Mouse (Mus musculus) liver, embryonic 11.5 days (tissue): ENCODE measurements around the gene Cdh4. TPM values are rescaled to one million over a fixed set of nuclear protein-coding genes. Genes with fewer than 3 reads are reported as not detected.

Source experiments
- ATAC-seq: fragments of 200-750 bp; cut with Nextera tagmentation; replicated peaks from 2 replicates; pipeline ENCODE4 v1.8.0; 2017; ENCODE audit warnings: moderate number of reproducible peaks, mild to moderate bottlenecking, moderate TSS enrichment, moderate library complexity; ENCODE audit not compliant: low FRiP score
- DNase-seq: peaks from one replicate; pipeline ENCODE4 v3.0.0-alpha.2; 2017; ENCODE audit warnings: low spot score
- H3K27ac ChIP-seq: fragments of 300-500 bp; sonication (generic); 2 replicates; pipeline ENCODE4 v1.5.1; 2014; ENCODE audit warnings: mild to moderate bottlenecking, low read depth, low read length, control low read depth
- H3K27me3 ChIP-seq: fragments of 300-500 bp; sonication (generic); replicated peaks from 2 replicates; pipeline ENCODE4 v1.6.1; 2014; ENCODE audit warnings: low read length, mixed read lengths; ENCODE audit not compliant: control insufficient read depth, insufficient read depth
- H3K36me3 ChIP-seq: fragments of 300-500 bp; sonication (generic); 2 replicates; pipeline ENCODE4 v1.6.1; 2014; ENCODE audit warnings: mild to moderate bottlenecking, low read length, moderate library complexity, mixed read lengths; ENCODE audit not compliant: control insufficient read depth, insufficient read depth
- H3K4me1 ChIP-seq: fragments of 300-500 bp; sonication (generic); replicated peaks from 2 replicates; pipeline ENCODE4 v1.6.1; 2014; ENCODE audit warnings: low read length, mixed read lengths; ENCODE audit not compliant: control insufficient read depth, insufficient read depth
- H3K4me2 ChIP-seq: fragments of 300-500 bp; sonication (generic); 2 replicates; pipeline ENCODE4 v1.6.1; 2014; ENCODE audit warnings: mild to moderate bottlenecking, control low read depth, moderate library complexity
- H3K4me3 ChIP-seq: fragments of 300-500 bp; sonication (generic); 2 replicates; pipeline ENCODE4 v1.5.1; 2014; ENCODE audit warnings: low read depth, low read length, control low read depth
- H3K9ac ChIP-seq: fragments of 300-500 bp; sonication (generic); 2 replicates; pipeline ENCODE4 v1.6.1; 2014; ENCODE audit warnings: low read depth, low read length, control low read depth
- H3K9me3 ChIP-seq: fragments of 300-500 bp; sonication (generic); 2 replicates; pipeline ENCODE4 v1.6.1; 2016; ENCODE audit warnings: low read length, inconsistent platforms, mixed read lengths; ENCODE audit not compliant: control insufficient read depth
- WGBS: fragments of 180-500 bp; shearing (Covaris S2); extraction: QIAGEN DNeasy Blood & Tissue Kit; methylation state at CpG from one replicate; pipeline ENCODE4 v1.1.7; 2014; 5-methylcytosine and 5-hydroxymethylcytosine counted together
- polyA plus RNA-seq: library from polyadenylated mRNA; unstranded; fragments of >200 nt; fragmentation: Nextera tagmentation; extraction: Ambion mirVana; gene quantifications from 2 replicates; pipeline ENCODE4 v1.2.1, GENCODE M21; 2014

Gene Cdh4
- polyA plus RNA-seq, 1 experiment from 2014 or later, result 0.51 TPM

GRCm38 (mm10) chr2:179567886-179568285, 125.7 kb downstream of the Cdh4 start:
- 91% methylated on average over 8 of the region's 8 CpGs for WGBS
- H3K9ac ChIP-seq, result no peak overlapping the region
- H3K4me2 ChIP-seq, result no peak overlapping the region
- DNase-seq (no peak), ATAC-seq (no peak)
- no peaks in the 10 kb centered on the region for H3K36me3 ChIP-seq
- no peak overlapping the region for H3K4me3 ChIP-seq
- no peaks in the 10 kb centered on the region for H3K4me1 ChIP-seq
- H3K27ac ChIP-seq, result no peak overlapping the region
- H3K9me3 ChIP-seq, result no peaks in the 10 kb centered on the region
- no peaks in the 10 kb centered on the region for H3K27me3 ChIP-seq

GRCm38 (mm10) chr2:179569171-179569570, 126.9 kb downstream of the Cdh4 start:
- Histone ChIP-seq H3K27me3 (no peaks in the 10 kb centered on the region), H3K4me2 (no peak overlapping the region), H3K4me1 (no peaks in the 10 kb centered on the region), H3K4me3 (no peak overlapping the region), H3K36me3 (no peaks in the 10 kb centered on the region), H3K27ac (no peak overlapping the region), H3K9ac (no peak overlapping the region), H3K9me3 (no peaks in the 10 kb centered on the region)
- DNase-seq (no peak), ATAC-seq (no peak)
- WGBS, result 40% methylated on average over 10 of the region's 10 CpGs

GRCm38 (mm10) chr2:179571175-179571769, 129.0 kb downstream of the Cdh4 start:
- H3K27ac ChIP-seq, result no peak overlapping the region
- H3K27me3 ChIP-seq, result no peaks in the 10 kb centered on the region
- H3K4me1 ChIP-seq, result no peaks in the 10 kb centered on the region
- H3K36me3 ChIP-seq, result no peaks in the 10 kb centered on the region
- H3K9ac ChIP-seq, result no peak overlapping the region
- no peak for DNase-seq
- H3K4me2 ChIP-seq, result no peak overlapping the region
- WGBS, result 32% methylated on average over 6 of the region's 6 CpGs
- no peaks in the 10 kb centered on the region for H3K9me3 ChIP-seq
- ATAC-seq, result no peak
- H3K4me3 ChIP-seq, result no peak overlapping the region

- H3K27me3 ChIP-seq, result no peaks in the 10 kb centered on the region
- H3K4me1 ChIP-seq, result no peaks in the 10 kb centered on the region
- H3K9me3 ChIP-seq, result no peaks in the 10 kb centered on the region
- DNase-seq, result no peak
- no peak overlapping the region for H3K9ac ChIP-seq
- H3K36me3 ChIP-seq, result no peaks in the 10 kb centered on the region
- ATAC-seq, result no peak
- H3K4me3 ChIP-seq, result no peak overlapping the region
- H3K27ac ChIP-seq, result no peak overlapping the region
- 82% methylated on average over 11 of the region's 11 CpGs for WGBS
- no peak overlapping the region for H3K4me2 ChIP-seq
Observed at GRCm38 (mm10) chr2:179573331-179573730, 131.1 kb downstream of the Cdh4 start.

GRCm38 (mm10) chr2:179573786-179574185, 131.6 kb downstream of the Cdh4 start:
- H3K36me3 ChIP-seq, result no peaks in the 10 kb centered on the region
- no peak overlapping the region for H3K4me3 ChIP-seq
- no peaks in the 10 kb centered on the region for H3K27me3 ChIP-seq
- WGBS, result 83% methylated on average over 6 of the region's 6 CpGs
- H3K4me2 ChIP-seq, result no peak overlapping the region
- no peak for DNase-seq
- H3K9ac ChIP-seq, result no peak overlapping the region
- H3K9me3 ChIP-seq, result no peaks in the 10 kb centered on the region
- no peaks in the 10 kb centered on the region for H3K4me1 ChIP-seq
- no peak overlapping the region for H3K27ac ChIP-seq
- no peak for ATAC-seq

GRCm38 (mm10) chr2:179575585-179575984, 133.4 kb downstream of the Cdh4 start:
- Histone ChIP-seq H3K9me3 (no peaks in the 10 kb centered on the region), H3K4me1 (no peaks in the 10 kb centered on the region), H3K27me3 (no peaks in the 10 kb centered on the region), H3K9ac (no peak overlapping the region), H3K27ac (no peak overlapping the region), H3K4me2 (no peak overlapping the region), H3K4me3 (no peak overlapping the region), H3K36me3 (no peaks in the 10 kb centered on the region)
- DNase-seq (no peak), ATAC-seq (no peak)
- WGBS, result 63% methylated on average over 7 of the region's 7 CpGs

GRCm38 (mm10) chr2:179576221-179576620, 134.0 kb downstream of the Cdh4 start:
- H3K27ac ChIP-seq, result no peak overlapping the region
- DNase-seq (no peak), ATAC-seq (no peak)
- no peak overlapping the region for H3K4me2 ChIP-seq
- no peaks in the 10 kb centered on the region for H3K27me3 ChIP-seq
- no peaks in the 10 kb centered on the region for H3K36me3 ChIP-seq
- no peaks in the 10 kb centered on the region for H3K9me3 ChIP-seq
- H3K4me1 ChIP-seq, result no peaks in the 10 kb centered on the region
- WGBS, result 44% methylated on average over 1 of the region's 1 CpGs
- no peak overlapping the region for H3K4me3 ChIP-seq
- no peak overlapping the region for H3K9ac ChIP-seq

GRCm38 (mm10) chr2:179578329-179578728, 136.1 kb downstream of the Cdh4 start:
- 59% methylated on average over 3 of the region's 3 CpGs for WGBS
- DNase-seq (no peak), ATAC-seq (no peak)
- Histone ChIP-seq H3K4me3 (no peak overlapping the region), H3K27me3 (no peaks in the 10 kb centered on the region), H3K4me2 (no peak overlapping the region), H3K4me1 (no peaks in the 10 kb centered on the region), H3K9me3 (no peaks in the 10 kb centered on the region), H3K9ac (no peak overlapping the region), H3K27ac (no peak overlapping the region), H3K36me3 (no peaks in the 10 kb centered on the region)

- ATAC-seq (no peak), DNase-seq (no peak)
- Histone ChIP-seq H3K9ac (no peak overlapping the region), H3K27ac (no peak overlapping the region), H3K27me3 (no peaks in the 10 kb centered on the region), H3K4me2 (no peak overlapping the region), H3K36me3 (no peaks in the 10 kb centered on the region), H3K4me1 (no peaks in the 10 kb centered on the region), H3K4me3 (no peak overlapping the region), H3K9me3 (no peaks in the 10 kb centered on the region)
- 75% methylated on average over 11 of the region's 11 CpGs for WGBS
Observed at GRCm38 (mm10) chr2:179578842-179579241, 136.6 kb downstream of the Cdh4 start.
